Mouse (Mus musculus) frontal cortex, postnatal 25 days (tissue): ENCODE data around the gene Aqp9.

Experiments
- DNase-seq, 2 experiments: peaks; one replicate each; pipeline ENCODE4 v3.0.0; 2022; ENCODE audit warnings: low spot score in 2 of 2

The Aqp9 gene

DNA sequence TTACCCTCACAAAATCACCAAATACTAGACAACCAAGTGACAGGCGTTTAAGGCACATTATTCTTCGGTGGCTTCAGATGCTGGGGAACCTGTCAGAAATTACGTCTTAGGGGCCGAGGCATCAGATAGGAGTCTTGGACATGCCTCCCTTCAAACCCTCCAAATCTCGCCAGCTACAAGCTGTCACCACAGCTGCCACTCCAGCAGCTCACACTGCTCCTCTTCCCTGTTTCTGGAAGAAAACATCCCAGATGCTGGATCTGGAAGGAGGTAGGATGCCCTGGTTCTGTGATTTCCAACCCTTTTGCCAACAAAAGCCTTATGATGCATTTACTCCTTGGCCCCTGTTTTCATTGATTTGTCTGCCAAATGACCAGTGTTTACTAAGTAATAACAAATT, 101.3 kb downstream of the Aqp9 start:
- no peak for DNase-seq

DNA sequence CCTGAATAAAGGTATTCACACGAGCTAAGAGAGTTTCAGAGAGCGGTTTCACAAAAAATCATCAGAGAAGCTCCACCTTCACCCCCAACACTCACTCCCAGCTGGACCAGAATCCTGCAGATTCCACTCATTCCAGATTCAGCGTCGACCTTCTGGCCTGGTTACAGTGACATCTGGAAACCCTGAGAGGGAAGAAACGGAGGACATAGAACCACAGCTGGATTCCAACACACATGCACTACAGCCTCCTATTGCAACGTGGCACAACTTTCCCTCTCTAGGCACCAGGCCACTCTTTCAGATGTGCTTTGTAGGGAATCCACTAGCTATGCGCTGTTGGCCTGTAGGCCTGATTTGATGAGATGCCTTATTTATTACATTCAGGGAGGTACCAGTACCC, 102.0 kb downstream of the Aqp9 start:
- DNase-seq = no peak

DNA sequence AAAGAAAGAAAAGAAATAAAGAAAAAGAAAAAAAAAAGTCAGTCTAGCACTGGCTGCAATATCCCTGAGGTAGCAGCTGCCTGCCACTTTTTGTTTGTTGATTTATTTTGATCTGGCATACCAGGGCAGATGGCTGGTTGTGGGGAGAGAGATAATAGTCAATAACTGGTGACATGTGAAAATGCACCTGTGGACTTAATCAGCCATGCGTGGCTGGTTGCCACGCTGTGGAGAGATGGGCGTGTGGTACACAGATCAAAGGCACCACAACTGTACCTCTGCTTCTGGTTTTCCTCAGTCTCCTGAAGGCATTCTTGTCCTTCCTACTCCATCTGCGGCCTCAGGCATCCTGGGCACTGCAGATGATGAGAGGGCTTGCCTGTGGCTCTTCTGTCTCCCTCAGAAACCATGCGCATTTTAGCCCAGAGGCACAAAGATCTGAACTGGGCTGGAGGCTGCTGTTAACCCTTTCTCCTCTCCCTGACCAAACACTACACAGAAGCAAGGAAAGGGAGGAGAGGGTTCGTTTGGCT, 103.1 kb downstream of the Aqp9 start:
- DNase-seq = no peak

DNA sequence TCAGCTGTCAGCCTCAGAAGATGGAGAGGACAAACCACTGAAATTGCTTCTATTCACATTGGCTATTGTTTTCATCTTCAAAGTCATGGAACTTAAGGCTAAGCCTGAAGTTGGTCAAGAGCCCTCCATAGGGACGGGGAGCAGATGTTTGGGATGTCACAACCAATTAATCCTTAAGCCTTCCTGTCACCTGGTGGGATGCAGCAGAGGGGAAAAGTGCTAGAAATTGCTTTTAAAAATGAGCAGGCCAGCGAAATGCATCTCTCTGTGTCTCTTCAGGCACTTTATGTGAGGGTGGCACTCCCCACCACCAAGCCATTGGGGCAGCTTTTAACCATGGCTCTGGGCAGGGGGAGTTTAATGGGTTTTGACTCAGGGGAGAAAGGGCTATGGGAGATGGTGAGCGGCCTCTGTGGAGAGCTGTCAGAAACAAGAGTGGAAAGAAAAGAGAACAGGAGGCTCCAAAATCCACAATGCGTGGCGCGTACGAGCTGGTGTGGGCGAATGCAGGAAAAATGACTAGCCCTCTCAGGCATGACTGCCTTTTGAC, 104.1 kb downstream of the Aqp9 start:
- no peak for DNase-seq

DNA sequence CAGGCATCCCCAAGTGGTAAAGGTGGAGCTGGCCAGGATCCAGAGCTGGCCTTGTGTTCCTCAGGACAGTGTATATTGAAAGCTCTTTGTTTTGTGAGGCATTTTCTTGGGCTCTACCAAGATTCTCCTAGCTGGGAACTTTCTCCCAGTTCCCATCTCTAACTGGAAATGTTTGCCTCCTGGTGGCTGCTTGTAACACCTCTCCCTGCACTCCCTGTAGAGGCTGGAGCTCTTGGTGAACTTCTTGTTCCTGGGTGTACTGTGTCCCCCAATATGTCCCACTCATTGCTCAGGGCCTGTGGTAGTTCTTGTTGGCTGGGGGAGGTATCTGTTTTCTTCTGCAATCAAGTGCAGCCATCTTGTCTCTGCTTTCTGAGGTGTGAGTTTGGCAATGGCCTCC, 104.9 kb downstream of the Aqp9 start:
- no peak for DNase-seq

DNA sequence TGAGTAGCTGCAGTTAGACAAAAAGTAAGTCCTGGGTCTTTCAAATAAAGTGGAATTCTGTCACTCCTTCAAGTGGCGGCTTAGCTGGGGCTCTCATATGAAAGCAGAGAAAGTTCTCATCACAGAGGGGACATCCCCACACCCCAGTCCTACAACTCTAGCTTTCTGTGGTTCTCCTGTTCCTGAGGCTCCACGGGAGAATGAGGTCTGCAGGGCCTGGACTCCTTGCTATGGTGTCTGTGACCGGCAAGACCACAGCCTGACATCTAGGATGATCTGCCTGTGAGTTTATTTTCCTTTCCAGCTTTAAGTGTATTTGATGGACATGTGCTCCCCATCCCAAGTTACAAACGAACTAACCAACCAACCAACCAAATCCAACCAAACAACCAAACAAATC, 105.5 kb downstream of the Aqp9 start:
- DNase-seq = no peak

DNA sequence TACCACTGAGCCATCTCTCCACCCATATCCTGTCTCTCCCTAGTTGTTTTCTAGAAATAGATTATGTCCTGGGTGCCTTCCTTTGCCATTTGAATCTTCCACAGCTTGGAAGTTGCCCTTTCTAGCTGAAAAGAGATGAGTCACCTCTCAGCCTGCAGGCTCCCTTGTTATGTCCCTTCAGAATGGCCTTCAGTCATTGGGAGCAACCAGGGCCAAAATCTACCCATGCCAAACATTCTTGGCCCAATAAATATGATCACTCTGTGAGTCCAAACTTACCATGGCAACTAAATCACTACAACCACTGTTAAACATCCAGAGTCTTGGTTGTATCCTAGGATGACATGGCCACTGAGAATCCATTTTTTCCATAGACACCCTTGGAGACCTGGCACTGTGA, 106.2 kb downstream of the Aqp9 start:
- DNase-seq = no peak
